In the genomic region with DNA sequence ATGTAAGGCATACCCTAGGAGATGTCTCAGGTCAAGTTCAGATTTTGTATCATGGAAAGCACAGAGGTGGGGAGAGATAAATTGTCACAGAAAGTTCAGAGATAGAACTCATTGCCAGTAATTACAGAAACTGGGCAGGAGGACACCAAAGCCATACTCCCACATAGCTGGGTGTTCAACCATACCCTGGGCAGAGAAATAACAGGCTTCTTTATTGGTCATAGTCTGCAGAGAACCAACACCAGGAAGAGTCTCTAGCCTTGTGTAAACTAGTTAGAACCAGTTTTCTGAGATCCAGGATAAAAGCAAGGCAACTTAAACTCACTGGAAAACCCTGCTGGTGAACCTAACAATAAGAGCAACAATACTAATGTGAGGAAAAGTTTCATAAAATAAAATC, we compare ENCODE assay signal across 15 mouse cellular contexts.
"Had no signal": no experiment of that assay in that cellular context is flagged by ENCODE, and none has a peak within 500 bp of the region (broad histone marks: within the 10 kb centered on the region; RNA-seq: fewer than 3 reads in every experiment).

No protein-coding gene starts in this region.

- H3K36me3 ChIP-seq: neural tube, embryonic 15.5 days; stomach, embryonic 15.5 days had no signal

- H3K27me3 ChIP-seq: neural tube, embryonic 15.5 days; stomach, embryonic 15.5 days had no signal

- H3K4me3 ChIP-seq: neural tube, embryonic 15.5 days; stomach, embryonic 15.5 days had no signal

- H3K9me3 ChIP-seq: neural tube, embryonic 15.5 days; stomach, embryonic 15.5 days had no signal

- H3K4me2 ChIP-seq: neural tube, embryonic 15.5 days; stomach, embryonic 15.5 days had no signal

- H3K27ac ChIP-seq: neural tube, embryonic 15.5 days; stomach, embryonic 15.5 days; stomach, postnatal 0 days had no signal

- H3K9ac ChIP-seq: neural tube, embryonic 15.5 days; stomach, embryonic 15.5 days had no signal

- H3K4me1 ChIP-seq: neural tube, embryonic 15.5 days; stomach, embryonic 15.5 days had no signal

- DNase-seq: retina, postnatal 1 day; right cerebral cortex, adult 18-20 months; right cerebral cortex, postnatal 14 days; right cerebral cortex, postnatal 25 days; right cerebral cortex, postnatal 4 days; spleen, adult 18-20 months; thymus, adult 18-20 months; thymus, adult 2 months; thymus, postnatal 14 days; thymus, postnatal 25 days; thymus, postnatal 36 days; thymus, postnatal 4 days had no signal
